Mouse (Mus musculus) liver, postnatal 0 days (tissue): Measurements from ENCODE around the gene Synpr. TPM values are rescaled to one million over a fixed set of nuclear protein-coding genes. Genes with fewer than 3 reads are reported as not detected.

Experiments
- ATAC-seq: fragments of 200-750 bp; cut with Nextera tagmentation; 2 replicates; pipeline ENCODE4 v1.8.0; 2017; ENCODE audit warnings: mild to moderate bottlenecking, moderate library complexity
- DNase-seq: peaks from one replicate; pipeline ENCODE4 v3.0.0-alpha.2; 2016
- H3K27ac ChIP-seq: fragments of 300-500 bp; sonication (generic); 2 replicates; pipeline ENCODE4 v1.5.1; 2014; ENCODE audit warnings: antibody characterized with exemption, moderate library complexity, mild to moderate bottlenecking, low read depth
- H3K27me3 ChIP-seq: fragments of 300-500 bp; sonication (generic); 2 replicates; pipeline ENCODE4 v1.6.1; 2014; ENCODE audit warnings: low read length, control low read depth, mixed read lengths; ENCODE audit not compliant: insufficient read depth
- H3K36me3 ChIP-seq: fragments of 300-500 bp; sonication (generic); replicated peaks from 2 replicates; pipeline ENCODE4 v1.6.1; 2014; ENCODE audit warnings: mild to moderate bottlenecking, control low read depth, low read length, moderate library complexity, mixed read lengths; ENCODE audit not compliant: insufficient read depth
- H3K4me1 ChIP-seq: fragments of 300-500 bp; sonication (generic); 2 replicates; pipeline ENCODE4 v1.6.1; 2014; ENCODE audit warnings: antibody characterized with exemption, mild to moderate bottlenecking, control low read depth; ENCODE audit not compliant: insufficient read depth
- H3K4me2 ChIP-seq: fragments of 300-500 bp; sonication (generic); 2 replicates; pipeline ENCODE4 v1.6.1; 2014; ENCODE audit warnings: low read depth, mild to moderate bottlenecking, low read length, moderate library complexity, mixed read lengths
- H3K4me3 ChIP-seq: fragments of 300-500 bp; sonication (generic); 2 replicates; pipeline ENCODE4 v1.5.1; 2014; ENCODE audit warnings: low read depth, low read length
- H3K9ac ChIP-seq: fragments of 300-500 bp; sonication (generic); replicated peaks from 2 replicates; pipeline ENCODE4 v1.6.1; 2014; ENCODE audit warnings: mild to moderate bottlenecking, moderate library complexity
- H3K9me3 ChIP-seq: fragments of 300-500 bp; sonication (generic); 2 replicates; pipeline ENCODE4 v1.6.1; 2016; ENCODE audit warnings: mild to moderate bottlenecking, control low read depth, low read length, mixed read lengths
- CTCF ChIP-seq: sonication (generic); IDR thresholded peaks from 2 replicates; pipeline ENCODE4 v1.5.1; 2016; ENCODE audit warnings: antibody characterized with exemption, low read depth
- EP300 ChIP-seq: IDR thresholded peaks from 2 replicates; pipeline ENCODE4 v1.6.1; 2016; ENCODE audit warnings: antibody characterized with exemption, low read depth, mild to moderate bottlenecking
- WGBS: fragments of 180-500 bp; shearing (Covaris S2); extraction: QIAGEN DNeasy Blood & Tissue Kit; methylation state at CpG from one replicate; pipeline ENCODE4 v1.1.7; 2014; ENCODE audit not compliant: insufficient replicate concordance; 5-methylcytosine and 5-hydroxymethylcytosine counted together
- polyA plus RNA-seq: library from polyadenylated mRNA; unstranded; fragments of >200 nt; fragmentation: Nextera tagmentation; extraction: Ambion mirVana; gene quantifications from 2 replicates; pipeline ENCODE4 v1.2.1, GENCODE M21; 2015

Gene Synpr
- polyA plus RNA-seq, 1 experiment from 2014 or later = not detected

DNA sequence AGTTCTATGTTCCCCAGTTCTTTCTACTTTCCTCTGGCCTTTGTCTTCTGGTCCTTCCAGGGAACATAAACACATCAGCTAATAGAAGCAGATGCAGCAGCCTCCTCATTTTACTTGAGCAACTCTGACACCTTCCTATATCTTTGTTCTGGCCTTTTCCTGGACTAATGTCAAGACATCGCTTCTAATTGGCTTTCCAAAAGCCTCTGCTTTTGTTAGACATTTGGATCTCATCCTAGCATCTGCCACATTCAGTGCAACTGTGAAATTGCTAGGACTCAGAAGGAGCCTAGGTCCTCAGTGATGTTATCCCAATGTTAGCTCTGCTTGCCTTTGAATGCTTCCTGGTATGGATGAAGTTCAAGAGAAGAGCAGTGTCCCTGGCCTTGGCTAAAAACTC lies 193.2 kb downstream of the Synpr start:
- no peak overlapping the region for H3K9ac ChIP-seq
- H3K36me3 ChIP-seq = no peaks in the 10 kb centered on the region
- ATAC-seq = no peak
- TF ChIP-seq EP300 = no peak
- TF ChIP-seq CTCF = no peak
- H3K4me2 ChIP-seq = no peak overlapping the region
- no peaks in the 10 kb centered on the region for H3K27me3 ChIP-seq
- H3K9me3 ChIP-seq = no peaks in the 10 kb centered on the region
- no peak overlapping the region for H3K4me3 ChIP-seq
- DNase-seq = no peak
- 63% methylated on average over 1 of the region's 1 CpGs for WGBS
- H3K4me1 ChIP-seq = no peaks in the 10 kb centered on the region
- no peak overlapping the region for H3K27ac ChIP-seq

DNA sequence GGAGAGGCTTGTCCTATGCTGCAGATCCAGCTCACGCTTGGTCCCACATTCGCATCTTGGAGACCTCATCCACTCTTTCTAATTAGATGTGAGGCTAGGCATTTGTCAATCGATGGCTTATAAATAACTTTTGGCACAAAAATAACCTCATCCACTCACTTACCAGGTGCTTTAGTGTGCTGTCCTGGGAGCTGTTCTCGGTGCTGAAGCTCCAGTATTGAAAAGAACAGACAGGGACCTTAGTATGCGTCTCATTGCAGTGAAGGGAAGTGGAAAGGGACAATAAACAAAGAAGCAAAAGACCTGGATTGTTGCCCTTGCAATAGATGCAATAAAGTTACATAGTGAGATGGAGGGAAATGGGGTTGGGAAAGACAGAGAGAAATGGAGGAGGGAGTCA lies 220.8 kb downstream of the Synpr start:
- Histone ChIP-seq H3K4me1 (no peaks in the 10 kb centered on the region), H3K9ac (no peak overlapping the region), H3K4me2 (no peak overlapping the region), H3K9me3 (no peaks in the 10 kb centered on the region), H3K27me3 (no peaks in the 10 kb centered on the region), H3K4me3 (no peak overlapping the region), H3K27ac (no peak overlapping the region), H3K36me3 (no peaks in the 10 kb centered on the region)
- TF ChIP-seq EP300 = no peak
- TF ChIP-seq CTCF = no peak
- DNase-seq (no peak), ATAC-seq (no peak)
- WGBS = 46% methylated on average over 5 of the region's 5 CpGs

DNA sequence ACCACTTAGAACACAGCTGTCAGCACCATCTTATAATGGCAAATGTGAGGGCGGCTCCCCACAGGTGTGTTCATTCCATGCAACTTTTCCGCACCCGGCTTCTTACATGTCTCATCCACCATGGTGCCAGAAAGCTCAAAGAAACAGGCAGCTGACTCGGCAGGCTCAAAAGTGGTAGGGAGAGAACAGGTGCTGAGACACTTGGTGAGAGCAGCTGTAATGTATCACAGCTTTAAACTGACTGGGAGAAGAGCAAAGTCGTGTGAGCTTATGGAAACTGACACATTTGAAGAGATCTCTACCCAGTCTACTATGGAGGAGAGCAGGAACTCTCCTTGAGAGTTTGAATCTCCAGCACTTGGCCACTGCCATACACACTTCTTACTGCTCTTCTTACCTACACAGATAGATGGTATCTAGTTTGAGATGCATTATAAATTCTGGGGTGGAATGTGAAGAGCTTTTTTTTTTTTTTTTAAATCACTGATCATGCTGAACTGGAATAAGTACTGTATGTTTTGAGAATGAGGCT lies 234.1 kb downstream of the Synpr start:
- Histone ChIP-seq H3K4me2 (no peak overlapping the region), H3K9me3 (no peaks in the 10 kb centered on the region), H3K27me3 (no peaks in the 10 kb centered on the region), H3K36me3 (no peaks in the 10 kb centered on the region), H3K4me1 (no peaks in the 10 kb centered on the region), H3K9ac (no peak overlapping the region), H3K27ac (no peak overlapping the region), H3K4me3 (no peak overlapping the region)
- DNase-seq (no peak), ATAC-seq (no peak)
- 82% methylated on average over 5 of the region's 5 CpGs for WGBS
- TF ChIP-seq EP300 (no peak), CTCF (no peak)

DNA sequence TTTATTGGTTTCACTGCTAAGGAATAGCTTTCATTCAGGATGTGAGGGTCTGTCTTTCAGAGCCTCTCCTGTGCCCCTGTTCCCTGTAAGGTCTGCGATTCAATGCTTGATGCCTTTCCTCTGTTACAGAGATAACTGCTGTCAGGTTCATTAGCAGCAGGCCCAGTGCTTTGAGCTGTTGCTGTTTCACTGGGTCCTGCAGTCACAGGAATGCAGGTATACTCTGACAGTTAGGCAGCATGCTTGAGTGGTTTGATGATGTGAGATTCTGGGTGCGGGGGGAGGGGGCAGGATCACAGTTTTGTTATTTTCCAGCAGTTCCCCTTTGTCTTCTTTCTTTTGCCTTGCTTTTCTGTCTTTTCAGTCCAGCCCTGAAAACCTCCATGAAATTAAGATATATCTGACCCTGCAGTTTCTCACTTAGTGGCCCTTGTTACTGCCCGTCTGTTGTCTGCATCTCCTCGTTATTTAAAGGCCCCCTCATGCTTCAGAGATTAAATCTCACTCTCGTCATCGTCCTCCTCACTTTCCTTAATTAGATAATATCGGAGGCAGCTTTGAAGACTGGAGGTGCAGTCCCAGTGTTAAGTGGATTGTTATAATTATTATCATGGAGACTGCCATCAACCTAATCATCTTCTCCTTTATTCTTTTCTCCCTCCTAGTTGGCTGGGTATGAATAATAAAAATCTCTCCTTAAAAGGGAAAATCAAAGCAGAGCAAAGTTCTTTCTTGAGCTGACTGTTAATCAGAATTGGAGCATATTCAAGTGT lies 234.8 kb downstream of the Synpr start:
- H3K27ac ChIP-seq = no peak overlapping the region
- H3K9ac ChIP-seq = no peak overlapping the region
- ATAC-seq (no peak), DNase-seq (no peak)
- H3K36me3 ChIP-seq = no peaks in the 10 kb centered on the region
- no peaks in the 10 kb centered on the region for H3K27me3 ChIP-seq
- H3K4me3 ChIP-seq = no peak overlapping the region
- 70% methylated on average over 7 of the region's 7 CpGs for WGBS
- TF ChIP-seq EP300 (no peak), CTCF (no peak)
- no peaks in the 10 kb centered on the region for H3K4me1 ChIP-seq
- H3K4me2 ChIP-seq = no peak overlapping the region
- no peaks in the 10 kb centered on the region for H3K9me3 ChIP-seq

DNA sequence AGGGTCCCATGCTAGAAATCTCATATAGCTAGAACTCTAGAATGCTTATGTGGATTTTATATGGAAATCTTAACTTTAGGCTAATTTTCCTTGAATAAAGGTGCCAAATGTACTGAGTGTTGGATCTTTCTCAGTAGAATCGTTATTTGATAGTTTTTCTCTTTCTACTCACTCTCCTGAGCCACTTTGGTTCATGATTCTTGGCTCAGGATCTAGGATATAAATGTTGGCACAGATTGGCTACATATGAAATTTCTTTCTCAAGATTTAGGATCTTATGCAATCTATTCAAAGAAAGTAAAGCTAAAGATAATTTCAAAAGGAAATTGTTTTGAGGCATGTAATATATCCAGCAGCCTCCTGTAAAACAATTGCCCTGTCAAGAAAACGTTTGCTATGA lies 263.2 kb downstream of the Synpr start:
- no peak for TF ChIP-seq CTCF
- TF ChIP-seq EP300 = no peak
- Histone ChIP-seq H3K9ac (no peak overlapping the region), H3K27me3 (no peaks in the 10 kb centered on the region), H3K4me1 (no peaks in the 10 kb centered on the region), H3K4me3 (no peak overlapping the region), H3K27ac (no peak overlapping the region), H3K9me3 (no peaks in the 10 kb centered on the region), H3K4me2 (no peak overlapping the region), H3K36me3 (no peaks in the 10 kb centered on the region)
- ATAC-seq (no peak), DNase-seq (no peak)
- WGBS = 24% methylated on average over 2 of the region's 2 CpGs

DNA sequence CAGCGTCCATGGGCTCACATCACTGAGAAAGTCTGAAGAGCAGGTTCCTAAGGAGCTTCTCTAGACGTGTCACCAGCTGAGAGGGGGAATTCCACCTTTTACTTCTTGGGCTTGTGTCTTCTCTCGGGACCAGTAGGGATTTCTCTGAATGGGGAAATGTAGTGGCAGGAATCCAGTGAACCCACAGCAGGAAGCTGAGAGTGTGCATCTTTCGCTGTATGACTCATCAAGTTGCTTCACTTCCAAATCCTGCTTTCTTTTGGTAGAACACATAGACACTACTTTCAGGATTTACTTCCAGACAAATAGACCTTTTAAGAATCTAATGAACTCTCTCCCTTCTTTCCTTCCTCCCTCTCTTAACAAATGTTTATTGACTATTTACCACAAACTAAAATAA lies 266.6 kb downstream of the Synpr start:
- DNase-seq = no peak
- Histone ChIP-seq H3K4me1 (no peaks in the 10 kb centered on the region), H3K4me2 (no peak overlapping the region), H3K9me3 (no peaks in the 10 kb centered on the region), H3K4me3 (no peak overlapping the region), H3K27ac (no peak overlapping the region), H3K36me3 (no peaks in the 10 kb centered on the region), H3K27me3 (no peaks in the 10 kb centered on the region), H3K9ac (no peak overlapping the region)
- WGBS = 52% methylated on average over 4 of the region's 4 CpGs
- TF ChIP-seq CTCF = no peak
- ATAC-seq = no peak
